Mouse (Mus musculus) limb, embryonic 15.5 days (tissue): ENCODE measurements around the gene Smyd5. TPM values are rescaled to one million over a fixed set of nuclear protein-coding genes. Genes with fewer than 3 reads are reported as not detected.

Source experiments
- ATAC-seq: fragments of 200-750 bp; cut with Nextera tagmentation; 2 replicates; pipeline ENCODE4 v1.8.0; 2017; ENCODE audit warnings: low read depth, moderate TSS enrichment; ENCODE audit not compliant: insufficient number of reproducible peaks, low FRiP score, low TSS enrichment
- H3K27ac ChIP-seq: fragments of 300-500 bp; sonication (generic); 2 replicates; pipeline ENCODE4 v1.5.1; 2015; ENCODE audit warnings: moderate library complexity, mild to moderate bottlenecking, inconsistent platforms
- H3K27me3 ChIP-seq: fragments of 300-500 bp; sonication (generic); 2 replicates; pipeline ENCODE4 v1.6.1; 2015; ENCODE audit warnings: inconsistent platforms
- H3K36me3 ChIP-seq: fragments of 300-500 bp; sonication (generic); 2 replicates; pipeline ENCODE4 v1.6.1; 2015; ENCODE audit warnings: inconsistent platforms
- H3K4me1 ChIP-seq: fragments of 300-500 bp; sonication (generic); 2 replicates; pipeline ENCODE4 v1.6.1; 2015; ENCODE audit warnings: inconsistent platforms
- H3K4me2 ChIP-seq: fragments of 300-500 bp; sonication (generic); 2 replicates; pipeline ENCODE4 v1.6.1; 2015; ENCODE audit warnings: mild to moderate bottlenecking, inconsistent platforms
- H3K4me3 ChIP-seq: fragments of 300-500 bp; sonication (generic); 2 replicates; pipeline ENCODE4 v1.5.1; 2015; ENCODE audit warnings: mild to moderate bottlenecking, inconsistent platforms
- H3K9ac ChIP-seq: fragments of 300-500 bp; sonication (generic); 2 replicates; pipeline ENCODE4 v1.6.1; 2015; ENCODE audit warnings: inconsistent platforms
- H3K9me3 ChIP-seq: fragments of 300-500 bp; sonication (generic); 2 replicates; pipeline ENCODE4 v1.6.1; 2016; ENCODE audit warnings: inconsistent platforms
- WGBS: fragments of 180-500 bp; shearing (Covaris S2); methylation state at CpG from one replicate; pipeline ENCODE4 v1.1.7; 2015; 5-methylcytosine and 5-hydroxymethylcytosine counted together
- polyA plus RNA-seq: library from polyadenylated mRNA; unstranded; fragments of >200 nt; fragmentation: Nextera tagmentation; extraction: Ambion mirVana; gene quantifications from 2 replicates; pipeline ENCODE4 v1.2.1, GENCODE M21; 2015

The Smyd5 gene
- polyA plus RNA-seq, 1 experiment from 2014 or later: 48.8 TPM

DNA sequence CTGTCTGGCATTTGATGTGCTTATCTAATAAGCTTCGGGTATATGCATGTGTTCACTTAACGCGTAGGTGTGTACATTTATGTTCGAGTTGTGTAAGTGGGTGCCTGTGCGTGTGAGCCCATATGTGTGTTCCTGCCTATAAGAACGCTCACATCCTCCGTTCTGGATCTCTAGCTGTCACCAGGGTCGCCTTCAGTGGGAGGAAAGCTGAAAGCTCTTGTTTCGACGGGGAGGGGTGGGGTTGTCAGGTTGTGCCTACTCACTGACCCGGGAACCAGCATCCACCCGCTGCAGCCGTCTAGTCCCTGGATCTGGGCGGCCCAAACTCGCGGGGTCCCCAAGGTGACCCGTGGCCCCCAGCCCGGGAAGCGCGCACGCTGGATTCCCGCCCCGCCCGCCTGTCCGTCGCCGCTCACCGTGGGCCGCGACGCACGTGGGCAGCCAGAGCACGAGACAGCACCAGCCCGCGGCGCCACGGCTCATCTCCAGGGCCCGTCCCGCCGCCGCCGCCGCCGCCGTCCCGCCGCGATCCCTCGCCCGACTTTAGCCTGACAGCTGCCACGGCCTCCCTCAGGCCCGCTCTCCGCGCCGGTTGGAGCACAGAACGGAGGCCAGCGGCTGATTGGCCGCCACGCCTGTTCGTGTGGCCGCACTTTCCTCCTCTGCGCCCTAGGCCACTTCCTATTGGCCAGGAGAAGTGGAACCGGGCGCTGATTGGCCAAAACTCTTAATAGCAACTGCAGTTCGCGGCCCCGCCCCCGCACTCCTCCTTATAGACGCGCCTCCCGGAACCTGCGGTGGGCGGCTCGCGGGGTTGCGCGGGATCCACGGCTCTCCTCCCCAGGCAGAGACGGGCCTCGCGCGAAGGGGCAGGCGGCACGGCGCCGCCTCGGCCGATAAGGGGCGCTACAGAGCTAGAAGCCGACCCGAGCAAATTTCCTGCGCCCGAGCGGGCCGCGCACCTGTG lies 19.2 kb downstream of the Smyd5 start, which contains the start of gene Cct7:
Cct7 (plus strand) TSS at position 818 of the 967 bp plus-strand sequence.
- peak; percentile 94 for ATAC-seq
- peaks cover 16% of the 10 kb centered on the region for H3K36me3 ChIP-seq
- peak within 1 kb of the TSS; percentile 78 for H3K9ac ChIP-seq
- H3K4me1 ChIP-seq: peaks cover 32% of the 10 kb centered on the region
- H3K9me3 ChIP-seq: no peaks in the 10 kb centered on the region
- no peaks in the 10 kb centered on the region for H3K27me3 ChIP-seq
- peak within 1 kb of the TSS; percentile 96 for H3K4me2 ChIP-seq
- peak within 1 kb of the TSS; percentile 93 for H3K27ac ChIP-seq
- peak within 1 kb of the TSS; percentile 81 for H3K4me3 ChIP-seq
- 2% methylated on average over 77 of the region's 96 CpGs for WGBS

DNA sequence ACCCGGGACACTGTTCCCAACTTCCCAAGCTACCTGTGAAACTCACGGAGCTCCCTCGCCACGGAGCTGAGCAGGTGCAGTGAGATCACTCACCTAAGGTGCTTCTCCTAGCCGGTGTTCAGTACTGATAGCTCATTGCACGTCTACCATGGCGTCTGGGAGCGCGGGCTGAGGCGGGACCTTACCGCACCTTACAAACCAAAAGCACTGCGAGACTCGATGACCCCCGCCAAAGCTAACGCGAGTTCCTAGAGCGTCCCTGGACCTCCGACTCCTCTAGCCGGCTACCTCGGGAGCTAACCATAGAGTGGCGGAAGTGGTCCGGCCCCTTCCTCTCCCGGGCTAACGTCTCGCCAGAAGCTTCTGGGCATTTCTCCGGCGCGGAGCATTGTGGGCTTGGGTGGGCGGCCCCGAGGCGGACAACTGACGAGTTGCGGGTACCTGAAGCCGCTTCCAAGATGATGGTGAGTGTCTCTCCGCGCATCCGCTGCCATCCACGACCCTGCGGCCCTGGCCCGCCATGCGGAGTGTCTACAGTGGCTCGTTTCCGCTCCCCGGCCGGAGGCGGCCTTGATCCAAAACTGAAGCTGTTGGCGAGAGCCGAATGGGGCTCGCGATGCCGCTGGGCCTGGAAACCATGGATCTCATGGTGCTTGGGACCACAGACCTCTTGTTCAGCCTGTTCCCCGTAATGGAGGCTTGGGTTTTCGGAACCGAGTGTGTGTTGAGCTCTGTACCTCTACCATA lies 20.0 kb downstream of the Smyd5 start, which contains the start of gene Pradc1:
Pradc1 (minus strand) TSS at position 307 of the 747 bp plus-strand sequence.
- peaks cover 39% of the 10 kb centered on the region for H3K4me1 ChIP-seq
- no peaks in the 10 kb centered on the region for H3K9me3 ChIP-seq
- no peaks in the 10 kb centered on the region for H3K27me3 ChIP-seq
- WGBS: under 1% methylated on average over 54 of the region's 54 CpGs
- H3K36me3 ChIP-seq: peaks cover 8% of the 10 kb centered on the region
- peak within 1 kb of the TSS; percentile 96 for H3K4me2 ChIP-seq
- H3K9ac ChIP-seq: peak within 1 kb of the TSS; percentile 78
- H3K27ac ChIP-seq: peak within 1 kb of the TSS; percentile 93
- peak within 1 kb of the TSS; percentile 81 for H3K4me3 ChIP-seq
- peak; percentile 89 for ATAC-seq

DNA sequence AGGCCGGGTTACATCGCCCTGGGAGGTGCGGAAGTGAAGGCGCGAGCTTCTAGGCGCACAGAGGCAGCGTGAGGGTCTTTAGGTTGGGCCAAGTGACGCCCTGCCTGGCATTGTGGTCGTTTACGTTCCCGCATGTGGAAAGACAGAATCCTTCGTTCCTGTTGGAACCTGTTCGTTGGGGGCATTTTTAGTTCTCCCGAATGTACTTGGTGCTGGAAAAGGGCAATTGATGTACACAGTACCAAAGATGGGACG lies 20.5 kb downstream of the Smyd5 start:
- no peak for ATAC-seq
- Histone ChIP-seq H3K4me2 (peak overlapping the region; percentile 96), H3K9me3 (no peaks in the 10 kb centered on the region), H3K27ac (peak overlapping the region; percentile 93), H3K36me3 (peaks cover 3% of the 10 kb centered on the region), H3K27me3 (no peaks in the 10 kb centered on the region), H3K9ac (peak overlapping the region; percentile 78), H3K4me1 (peaks cover 39% of the 10 kb centered on the region), H3K4me3 (peak overlapping the region; percentile 81)
- 0% methylated on average over 15 of the region's 15 CpGs for WGBS

DNA sequence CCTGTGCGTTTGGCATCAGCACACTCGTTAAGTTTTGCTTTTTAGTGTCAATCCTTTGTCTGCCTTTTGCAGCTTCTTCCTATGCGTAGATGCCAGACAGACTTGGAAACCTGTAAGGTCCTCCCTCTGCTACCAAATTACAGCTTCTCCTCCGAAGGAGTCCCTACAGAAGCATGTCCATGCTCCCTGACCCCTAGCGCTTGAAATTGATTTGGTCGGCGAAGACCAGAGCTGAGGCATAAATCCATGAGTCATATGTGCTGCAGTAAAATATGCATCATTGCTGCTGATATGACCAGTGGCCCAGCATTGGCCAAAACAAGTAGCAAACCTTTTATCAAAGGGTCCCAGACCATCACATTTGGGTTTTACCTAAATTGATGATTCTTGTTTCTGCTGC lies 21.0 kb downstream of the Smyd5 start:
- Histone ChIP-seq H3K36me3 (no peaks in the 10 kb centered on the region), H3K4me3 (peak overlapping the region; percentile 81), H3K4me1 (peaks cover 39% of the 10 kb centered on the region), H3K9me3 (no peaks in the 10 kb centered on the region), H3K27ac (no peak overlapping the region), H3K9ac (peak overlapping the region; percentile 78), H3K4me2 (peak overlapping the region; percentile 96), H3K27me3 (no peaks in the 10 kb centered on the region)
- ATAC-seq: no peak
- WGBS: 10% methylated on average over 7 of the region's 7 CpGs

DNA sequence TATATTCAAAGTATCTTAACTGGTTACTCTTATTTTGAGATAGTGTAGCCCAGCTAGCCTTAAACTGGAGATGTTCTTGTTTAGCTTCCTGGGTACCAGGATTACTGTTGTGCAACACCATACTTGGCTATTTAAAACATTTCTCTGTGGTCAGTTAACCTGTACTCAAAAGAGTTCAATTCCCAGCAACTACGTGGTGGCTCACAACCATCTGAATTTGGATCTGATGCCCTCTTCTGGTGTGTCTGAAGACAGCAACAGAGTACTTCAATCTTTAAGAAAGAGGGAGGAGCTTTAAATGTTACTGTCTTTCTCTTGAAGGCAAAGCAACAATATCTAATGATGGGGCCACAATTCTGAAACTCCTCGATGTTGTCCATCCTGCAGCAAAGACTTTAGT lies 27.8 kb downstream of the Smyd5 start:
- 84% methylated on average over 2 of the region's 2 CpGs for WGBS
- Histone ChIP-seq H3K9ac (no peak overlapping the region), H3K36me3 (peaks cover 59% of the 10 kb centered on the region), H3K9me3 (no peaks in the 10 kb centered on the region), H3K4me3 (no peak overlapping the region), H3K27ac (no peak overlapping the region), H3K4me2 (no peak overlapping the region), H3K4me1 (peaks cover 14% of the 10 kb centered on the region; the same call in 1 of the 2 replicates), H3K27me3 (no peaks in the 10 kb centered on the region)
- no peak for ATAC-seq

DNA sequence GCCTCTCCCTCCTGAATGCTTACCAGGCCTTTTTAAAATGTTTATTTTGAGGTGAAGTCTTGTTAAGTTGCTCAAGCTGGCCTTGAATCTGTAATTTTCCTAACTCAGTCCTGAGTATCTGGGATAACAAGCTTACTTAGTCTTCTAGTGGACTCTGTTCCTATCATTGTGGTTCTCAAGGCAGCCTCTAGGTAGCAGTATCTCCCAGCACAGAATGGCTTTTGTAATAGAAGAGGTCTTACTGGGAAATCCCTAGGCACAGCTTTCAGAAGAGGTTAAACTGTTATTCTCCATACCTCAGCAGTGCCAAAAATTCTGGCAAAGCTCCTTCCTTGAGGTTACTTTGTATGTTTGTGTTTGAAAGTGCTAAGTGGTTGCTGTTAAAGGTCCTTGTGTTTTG lies 33.6 kb downstream of the Smyd5 start:
- peaks cover 90% of the 10 kb centered on the region for H3K36me3 ChIP-seq
- no peak overlapping the region for H3K27ac ChIP-seq
- no peaks in the 10 kb centered on the region for H3K9me3 ChIP-seq
- H3K27me3 ChIP-seq: no peaks in the 10 kb centered on the region
- no peak overlapping the region for H3K9ac ChIP-seq
- ATAC-seq: no peak
- no peak overlapping the region for H3K4me3 ChIP-seq
- H3K4me2 ChIP-seq: no peak overlapping the region
- H3K4me1 ChIP-seq: no peaks in the 10 kb centered on the region

DNA sequence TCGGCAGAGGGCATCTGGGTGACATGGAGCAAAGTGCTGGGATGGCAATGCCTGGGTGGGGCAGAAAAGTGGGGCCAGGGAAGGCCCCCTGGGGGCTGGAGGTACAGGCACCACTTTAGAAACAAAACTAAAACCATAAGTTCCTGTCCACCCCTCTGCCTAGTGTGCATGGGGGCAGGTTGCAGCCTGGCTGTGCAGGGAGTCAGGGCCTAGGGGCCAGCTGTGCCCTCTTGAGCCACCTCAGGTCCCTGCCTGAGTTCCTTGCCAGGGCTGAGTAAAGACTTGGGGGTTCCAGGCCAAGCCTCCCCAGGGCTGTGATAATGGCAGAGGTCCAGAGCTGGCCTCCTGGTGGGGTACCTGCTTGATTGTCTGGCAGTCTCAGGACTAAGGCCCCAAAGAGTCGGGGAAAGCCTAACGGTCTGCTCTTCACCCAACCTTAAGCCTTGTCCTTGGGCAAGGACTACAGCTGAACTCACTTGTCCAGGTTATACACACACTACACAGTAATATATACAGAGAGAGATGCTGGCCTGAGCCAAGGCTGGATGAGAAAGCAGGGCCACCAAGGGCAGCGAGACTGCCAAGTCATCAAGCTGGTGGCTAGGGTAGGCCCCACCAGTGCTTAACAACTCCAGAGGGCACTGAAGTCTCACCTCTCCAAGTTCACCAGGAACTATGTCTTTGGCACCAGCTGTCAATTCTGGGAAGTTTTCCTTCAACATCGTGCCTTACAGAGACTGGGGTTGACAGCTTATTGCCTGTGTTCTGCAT lies 38.1 kb downstream of the Smyd5 start:
- no peak overlapping the region for H3K4me3 ChIP-seq
- peaks cover 47% of the 10 kb centered on the region for H3K36me3 ChIP-seq
- WGBS: 66% methylated on average over 5 of the region's 5 CpGs
- H3K4me1 ChIP-seq: no peaks in the 10 kb centered on the region
- no peak overlapping the region for H3K27ac ChIP-seq
- no peak overlapping the region for H3K9ac ChIP-seq
- no peak overlapping the region for H3K4me2 ChIP-seq
- ATAC-seq: no peak
- no peaks in the 10 kb centered on the region for H3K27me3 ChIP-seq
- H3K9me3 ChIP-seq: no peaks in the 10 kb centered on the region

DNA sequence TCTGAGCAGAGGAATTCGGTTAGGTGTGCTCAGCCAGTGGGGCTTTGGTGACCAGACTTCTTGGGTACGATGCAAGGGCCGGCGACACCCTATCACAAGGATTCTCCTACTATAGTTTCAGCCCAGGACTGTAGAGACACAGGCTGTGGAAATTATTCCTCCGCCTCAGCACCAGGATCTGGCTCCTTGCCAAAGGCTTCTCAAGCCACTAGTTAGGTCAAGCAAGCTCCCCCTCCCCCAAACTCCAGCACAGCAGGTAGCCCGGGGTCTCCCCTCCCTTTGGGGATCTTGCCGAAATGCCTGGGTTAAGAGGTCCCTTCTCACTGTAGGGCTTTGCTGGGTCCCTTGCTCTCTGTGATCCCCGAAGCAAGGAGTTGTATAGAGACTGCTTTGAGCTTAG lies 40.2 kb downstream of the Smyd5 start:
- Histone ChIP-seq H3K9ac (no peak overlapping the region), H3K4me1 (no peaks in the 10 kb centered on the region), H3K27me3 (no peaks in the 10 kb centered on the region), H3K4me3 (no peak overlapping the region), H3K27ac (no peak overlapping the region), H3K4me2 (no peak overlapping the region), H3K36me3 (peaks cover 26% of the 10 kb centered on the region), H3K9me3 (no peaks in the 10 kb centered on the region)
- 57% methylated on average over 8 of the region's 8 CpGs for WGBS
- no peak for ATAC-seq

DNA sequence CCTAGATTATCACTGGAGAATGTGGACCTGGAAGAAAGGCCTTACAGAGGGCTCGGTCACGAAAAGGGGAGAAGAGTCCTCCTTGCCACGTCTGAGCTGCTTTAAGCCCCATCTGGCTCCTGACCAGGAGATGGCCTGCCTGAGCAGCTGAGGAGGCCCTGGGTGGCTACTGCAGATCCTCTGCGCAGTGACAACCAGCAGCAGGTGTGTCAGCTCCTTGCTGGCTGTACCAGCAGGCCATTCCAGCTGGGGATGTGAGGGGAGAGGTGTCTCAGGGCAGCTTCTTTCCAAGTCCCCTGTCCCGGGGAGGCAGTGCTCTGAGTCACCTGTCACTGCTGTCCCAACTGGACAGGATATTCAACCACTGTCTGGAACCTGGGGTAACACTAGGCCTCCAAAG lies 40.8 kb downstream of the Smyd5 start:
- Histone ChIP-seq H3K9me3 (no peaks in the 10 kb centered on the region), H3K27ac (no peak overlapping the region), H3K27me3 (0 out of 2 replicates have a peak, but pooled peaks cover under 1% of the 10 kb centered on the region), H3K9ac (no peak overlapping the region), H3K4me3 (no peak overlapping the region), H3K4me1 (no peaks in the 10 kb centered on the region), H3K4me2 (no peak overlapping the region), H3K36me3 (peaks cover 20% of the 10 kb centered on the region)
- WGBS: 56% methylated on average over 5 of the region's 5 CpGs
- ATAC-seq: no peak

DNA sequence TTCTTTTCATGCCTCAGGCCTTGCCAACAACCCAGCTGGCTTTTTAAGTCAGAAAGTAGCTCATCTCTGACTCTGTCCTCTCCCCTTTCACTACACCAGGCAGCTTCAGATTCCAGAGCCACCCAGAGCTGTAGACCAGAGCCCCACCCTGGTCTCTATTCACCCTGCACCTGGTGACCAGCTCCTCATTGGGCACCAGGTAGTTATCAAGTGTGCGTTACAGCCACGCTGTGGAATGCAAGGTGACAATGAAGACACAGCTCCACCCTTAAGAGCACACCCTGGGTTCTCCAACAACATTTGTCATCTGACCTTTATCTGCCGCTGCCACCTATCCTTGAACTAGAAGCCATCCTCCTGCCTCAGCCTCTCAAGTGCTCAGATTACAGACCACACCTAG lies 43.8 kb downstream of the Smyd5 start:
- H3K9me3 ChIP-seq: no peaks in the 10 kb centered on the region
- peaks cover 27% of the 10 kb centered on the region for H3K27me3 ChIP-seq
- 77% methylated on average over 3 of the region's 3 CpGs for WGBS
- ATAC-seq: no peak
- H3K4me3 ChIP-seq: no peak overlapping the region
- H3K36me3 ChIP-seq: no peaks in the 10 kb centered on the region
- H3K4me1 ChIP-seq: no peaks in the 10 kb centered on the region
- no peak overlapping the region for H3K9ac ChIP-seq
- no peak overlapping the region for H3K27ac ChIP-seq
- H3K4me2 ChIP-seq: no peak overlapping the region

DNA sequence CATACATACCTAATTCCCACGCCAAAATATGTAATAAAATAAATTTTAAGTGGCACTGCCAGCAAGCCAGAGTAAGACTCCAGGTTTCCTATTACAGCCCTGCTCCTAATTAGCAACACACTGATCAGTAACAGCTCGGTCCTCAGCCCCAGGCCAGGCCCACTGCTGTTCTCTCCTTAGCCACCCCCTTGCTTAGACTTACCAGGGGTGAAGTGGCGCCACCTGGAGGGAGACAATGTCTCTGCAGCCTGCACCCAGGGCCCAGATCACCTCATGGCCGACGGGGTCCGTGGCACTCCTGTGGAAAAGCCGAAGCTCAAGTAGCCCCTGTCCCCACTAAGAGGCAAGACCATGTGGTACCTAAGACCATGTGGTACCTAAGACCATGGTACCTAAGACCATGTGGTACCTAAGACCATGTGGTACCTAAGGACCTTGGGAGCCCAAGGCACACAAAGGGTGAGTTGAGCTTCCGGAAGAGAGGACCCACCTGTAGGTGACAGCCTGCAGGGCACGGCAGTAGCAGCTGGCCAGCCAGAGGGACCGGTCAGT lies 45.7 kb downstream of the Smyd5 start:
- H3K4me2 ChIP-seq: no peak overlapping the region
- no peak overlapping the region for H3K4me3 ChIP-seq
- no peaks in the 10 kb centered on the region for H3K4me1 ChIP-seq
- no peaks in the 10 kb centered on the region for H3K9me3 ChIP-seq
- peaks cover 35% of the 10 kb centered on the region for H3K27me3 ChIP-seq
- no peaks in the 10 kb centered on the region for H3K36me3 ChIP-seq
- no peak overlapping the region for H3K27ac ChIP-seq
- ATAC-seq: no peak
- no peak overlapping the region for H3K9ac ChIP-seq
- WGBS: 32% methylated on average over 10 of the region's 10 CpGs
